Mouse (Mus musculus) adrenal gland, adult 8-10 months (tissue): ENCODE results near the gene Tnn. TPM values are rescaled to one million over a fixed set of nuclear protein-coding genes. Genes with fewer than 3 reads are reported as not detected.

Experiments used
- DNase-seq: peaks from one replicate; pipeline ENCODE4 v3.0.0; 2022
- total RNA-seq, 4 experiments: library from RNA; stranded (reverse); gene quantifications; 2 replicates each; pipeline ENCODE4 v1.2.4; 2022

The Tnn gene
- total RNA-seq, 4 experiments from 2014 or later: 0.24 to 0.46 (median 0.29) TPM

DNA sequence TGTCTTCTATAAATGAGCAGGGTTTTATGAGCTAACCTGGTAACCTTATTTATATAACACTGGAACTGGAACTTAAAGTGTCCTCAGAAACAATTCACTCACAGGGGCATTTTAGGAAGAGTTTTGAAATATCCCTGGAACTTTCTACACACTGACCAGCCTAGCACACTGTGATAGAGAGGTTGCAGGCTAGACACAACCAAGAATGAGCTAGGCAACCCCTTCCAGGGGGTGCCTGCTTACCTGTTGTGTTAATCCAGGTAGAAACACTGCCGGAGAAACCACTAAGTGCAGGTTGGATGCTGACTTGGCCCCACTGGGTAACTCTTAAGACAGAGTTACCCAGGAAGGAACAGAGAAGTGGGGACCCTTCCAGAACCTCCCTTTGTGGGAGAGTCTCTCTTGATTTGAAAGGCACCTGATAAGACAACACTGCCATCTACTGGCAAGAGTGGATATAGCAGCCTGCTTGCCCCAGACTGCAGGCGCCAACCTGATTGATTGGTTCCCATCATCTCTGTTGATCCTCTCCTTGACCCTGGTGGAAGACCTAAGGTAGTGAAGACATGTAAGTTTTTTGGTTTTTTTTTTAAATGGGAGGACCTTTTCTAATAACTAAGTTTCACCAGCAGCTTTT, 72.5 kb downstream of the Tnn start:
- peak; percentile 36 for DNase-seq

DNA sequence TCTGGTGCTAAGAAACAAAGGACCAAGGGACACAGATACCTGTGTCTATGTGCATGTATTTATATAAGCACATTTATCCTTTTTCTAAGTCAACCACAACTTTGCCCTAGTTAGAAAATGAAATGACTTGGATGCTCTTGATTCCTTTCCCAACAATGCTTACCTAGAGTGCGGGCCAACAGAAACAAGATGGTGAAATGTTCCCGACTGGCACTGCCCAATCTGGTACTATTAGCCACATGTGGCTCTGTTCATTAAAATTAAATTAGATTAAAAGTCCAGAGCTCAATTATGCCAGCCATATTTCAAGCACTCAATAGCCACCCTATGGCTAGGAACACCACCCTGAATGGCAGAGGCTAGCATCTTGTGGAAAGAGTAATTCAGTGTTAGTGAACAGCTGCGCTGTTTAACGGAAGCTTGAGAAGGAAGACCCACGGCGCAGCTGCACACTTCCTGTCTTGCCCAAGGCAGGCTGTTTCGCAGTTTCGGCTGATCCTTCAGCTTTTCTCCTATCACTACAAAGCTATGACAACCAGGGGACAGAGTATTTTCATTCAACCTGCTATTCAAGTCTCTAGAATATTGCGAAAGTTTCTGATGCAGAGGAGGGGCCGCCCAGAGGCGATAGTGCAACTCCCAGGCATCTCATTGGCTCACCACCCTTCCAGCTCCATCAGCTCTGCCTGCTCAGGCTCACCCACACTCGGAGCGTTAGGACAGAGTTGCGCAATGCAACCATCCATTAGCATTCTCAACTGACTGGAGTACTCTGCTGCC, 74.3 kb downstream of the Tnn start:
- peak; percentile 41 for DNase-seq

DNA sequence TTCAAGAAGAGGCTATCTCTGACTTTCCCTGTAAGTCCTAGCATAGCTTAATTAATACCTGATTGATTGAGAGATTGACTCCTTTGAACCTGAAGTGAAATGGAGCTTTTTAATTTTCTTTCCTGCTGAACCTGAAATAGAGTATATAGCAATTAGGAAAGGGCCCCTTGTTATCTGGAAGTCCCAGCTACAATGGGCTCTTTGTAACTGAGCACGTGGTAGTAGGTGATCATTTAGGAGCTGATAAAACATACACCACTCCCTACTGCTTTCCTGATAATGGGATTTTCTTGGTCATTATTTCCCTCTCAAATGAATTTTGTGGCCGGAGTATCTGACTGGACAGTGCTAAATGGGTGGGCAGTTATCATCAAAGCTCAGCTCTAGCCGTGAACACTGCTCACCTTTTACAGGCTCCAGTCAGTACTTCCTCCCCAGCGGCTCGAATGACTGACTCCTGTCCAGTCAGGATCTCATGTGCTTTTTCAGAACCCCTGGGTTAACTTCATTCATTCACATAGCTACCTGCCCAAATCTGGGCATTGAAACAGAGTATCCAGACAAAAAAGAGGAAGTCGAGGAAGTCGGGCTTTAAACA, 88.7 kb downstream of the Tnn start:
- no peak for DNase-seq

DNA sequence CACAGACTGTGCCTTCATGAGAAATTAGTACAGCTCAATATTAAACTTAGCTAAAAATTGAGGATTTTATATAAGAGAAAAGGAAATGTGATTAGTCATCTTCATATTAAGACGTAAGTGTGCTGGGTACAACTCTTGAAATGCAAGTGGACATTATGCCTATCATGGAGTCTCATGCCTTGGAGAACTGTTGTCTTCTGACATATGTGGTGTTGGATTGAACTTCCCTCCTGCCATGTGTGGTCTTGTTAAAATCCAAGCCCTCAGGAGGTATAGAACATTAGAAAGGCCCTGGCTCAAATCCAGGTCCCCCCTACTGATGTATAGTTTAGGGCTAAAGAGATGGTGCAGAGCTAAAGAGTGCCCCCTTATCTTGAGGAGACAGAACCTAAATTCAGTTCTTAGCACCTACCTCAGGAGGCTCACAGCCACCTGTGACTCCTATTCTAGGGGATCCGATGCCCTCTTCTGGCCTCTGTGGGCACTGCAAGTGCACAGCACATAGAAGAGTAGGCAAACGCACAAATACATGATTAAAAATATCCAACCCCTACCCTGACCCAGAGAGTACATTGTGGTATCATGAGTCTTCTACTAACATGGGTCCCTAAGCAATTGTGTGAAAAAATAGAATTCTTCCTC, 91.5 kb downstream of the Tnn start:
- DNase-seq: no peak

DNA sequence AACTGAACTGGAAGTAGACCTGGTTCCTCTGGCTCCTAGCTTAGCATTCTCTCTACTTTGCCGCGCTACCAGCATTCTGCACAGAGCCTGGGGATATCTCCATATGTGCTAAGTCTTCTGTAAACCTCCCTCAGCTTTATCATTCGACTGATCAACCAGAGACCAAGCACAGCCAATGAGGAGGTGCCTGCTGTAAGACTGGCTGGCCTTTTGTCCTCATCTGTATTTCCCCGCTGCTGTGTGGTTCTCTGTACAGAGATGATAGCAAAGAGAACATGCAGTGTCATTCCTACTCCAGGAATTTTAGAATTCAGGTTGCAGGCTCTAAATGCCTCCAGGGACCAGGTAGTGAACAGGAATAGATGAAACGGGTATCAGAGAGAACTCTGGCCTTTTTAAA, 92.1 kb downstream of the Tnn start:
- no peak for DNase-seq

DNA sequence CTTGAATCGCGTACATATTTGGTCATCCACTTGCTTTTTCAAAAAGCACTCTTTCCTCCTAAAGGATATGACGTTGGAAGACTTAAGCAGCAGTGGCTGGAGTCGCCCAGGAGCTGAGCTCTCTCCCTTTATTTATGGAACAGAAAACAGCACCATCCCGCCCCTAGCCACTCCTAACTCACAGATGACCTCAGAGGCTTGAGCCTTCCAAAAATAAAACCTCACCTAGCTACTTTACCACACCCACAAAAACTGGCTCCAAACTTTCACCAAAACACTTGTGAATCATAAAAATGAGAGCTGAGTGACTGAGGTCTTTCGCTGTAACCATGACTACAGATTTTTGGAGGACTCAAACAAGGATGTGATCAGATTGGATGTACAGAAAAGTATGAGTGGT, 92.8 kb downstream of the Tnn start:
- no peak for DNase-seq

DNA sequence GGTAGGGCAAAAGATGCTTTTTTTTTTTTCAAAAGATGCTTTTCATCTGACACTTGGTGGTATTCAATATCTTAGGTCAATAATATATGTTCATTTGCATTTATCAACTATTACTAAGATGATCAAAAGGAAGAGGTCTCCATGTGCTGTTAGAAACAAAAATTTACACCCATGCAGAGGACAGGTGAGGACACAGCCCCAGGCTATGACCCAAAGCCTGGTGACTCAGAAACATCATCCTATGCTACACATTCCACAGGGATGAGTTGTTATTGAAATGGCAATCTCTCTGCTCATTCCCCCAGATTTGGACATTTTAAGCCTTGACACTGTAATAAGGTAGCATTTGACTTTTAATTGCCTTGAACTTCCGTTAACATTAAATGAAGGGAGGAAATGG, 93.5 kb downstream of the Tnn start:
- no peak for DNase-seq

DNA sequence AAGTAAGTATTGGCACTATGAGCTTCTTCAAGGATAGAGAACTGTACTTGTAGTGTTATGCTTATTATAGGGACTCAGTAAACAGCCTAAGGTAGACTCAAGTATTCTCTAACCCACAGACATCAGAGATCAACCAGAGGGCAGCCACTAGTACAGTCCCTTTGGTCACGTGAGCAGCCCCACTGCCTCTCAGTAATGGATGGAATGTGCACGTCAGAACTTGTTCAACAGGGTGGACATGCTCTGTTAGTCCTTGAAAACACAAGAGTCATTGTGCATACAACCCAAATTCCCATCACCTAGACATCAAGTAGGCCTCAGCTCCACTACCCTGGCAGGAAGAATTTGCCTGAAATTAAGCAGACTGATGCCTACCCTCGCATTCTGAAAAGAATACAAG, 95.7 kb downstream of the Tnn start:
- no peak for DNase-seq

DNA sequence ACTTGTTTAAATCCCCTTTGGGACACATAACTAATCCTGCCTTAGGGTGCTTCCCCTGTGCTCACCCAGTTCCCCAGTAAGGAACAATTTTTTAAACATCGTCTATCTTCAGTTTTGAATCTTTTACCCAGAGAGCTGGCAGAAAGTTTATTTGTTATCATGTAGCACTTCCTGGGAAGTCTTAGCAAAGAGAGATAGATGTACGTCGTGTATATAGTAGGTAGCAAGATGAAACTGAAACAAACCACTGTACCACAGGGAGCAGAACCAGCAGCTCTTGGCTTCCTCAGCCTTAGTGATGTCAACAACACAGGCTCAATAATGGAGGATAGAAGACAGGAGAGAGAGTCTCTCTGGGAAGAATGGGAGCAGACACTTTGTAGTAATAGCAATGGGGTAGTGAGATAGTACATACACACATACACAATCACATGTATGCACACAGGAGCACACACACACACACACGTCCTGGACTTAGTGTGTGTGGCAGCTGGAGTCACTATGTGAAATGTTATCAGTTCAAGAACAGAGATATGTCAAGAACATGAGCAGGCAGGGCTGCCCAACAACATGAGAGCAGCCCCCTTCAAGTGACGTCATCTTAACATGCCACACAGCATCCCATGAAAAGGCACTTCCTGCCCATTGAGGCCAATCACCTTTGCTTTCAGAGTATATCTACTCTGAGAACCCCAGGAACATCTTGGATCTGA, 98.9 kb downstream of the Tnn start:
- DNase-seq: no peak

DNA sequence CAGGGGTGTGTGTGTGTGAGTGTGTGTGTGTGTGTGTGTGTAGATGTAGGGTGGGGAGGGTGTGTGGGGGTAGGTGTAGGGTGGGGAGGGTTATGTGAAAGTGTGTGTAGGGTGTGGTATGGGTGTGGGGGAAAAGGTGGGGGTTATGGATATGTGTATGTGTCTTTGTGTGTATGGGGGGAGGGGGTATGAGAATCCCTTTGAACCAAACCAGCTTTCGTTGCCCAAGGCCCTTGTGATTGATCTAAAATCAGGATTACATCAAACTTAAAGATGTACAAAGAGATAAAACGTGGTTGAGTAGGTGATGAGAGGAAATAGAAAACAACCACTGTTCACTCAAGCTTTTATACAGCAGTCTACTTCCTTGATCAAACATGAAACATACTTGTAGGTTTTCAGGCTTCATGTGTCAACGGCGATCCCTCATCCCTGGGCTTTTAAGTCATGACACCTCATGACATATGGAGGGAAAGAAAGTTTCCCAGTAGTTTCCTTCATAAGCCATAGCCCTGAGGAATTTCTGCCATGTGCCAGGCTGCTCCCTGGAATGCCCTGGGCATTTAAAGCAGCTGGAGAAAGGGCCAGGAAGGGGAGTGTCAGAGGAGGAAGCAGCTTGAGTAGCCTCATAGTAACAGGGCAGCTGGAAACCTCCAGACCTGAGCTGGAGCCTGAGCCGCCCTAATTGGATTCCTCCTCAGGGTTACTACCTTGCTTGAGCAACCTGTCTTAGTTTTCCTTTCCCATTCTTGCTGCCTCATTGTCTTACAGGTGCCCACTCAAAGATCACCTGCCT, 99.7 kb downstream of the Tnn start:
- no peak for DNase-seq

DNA sequence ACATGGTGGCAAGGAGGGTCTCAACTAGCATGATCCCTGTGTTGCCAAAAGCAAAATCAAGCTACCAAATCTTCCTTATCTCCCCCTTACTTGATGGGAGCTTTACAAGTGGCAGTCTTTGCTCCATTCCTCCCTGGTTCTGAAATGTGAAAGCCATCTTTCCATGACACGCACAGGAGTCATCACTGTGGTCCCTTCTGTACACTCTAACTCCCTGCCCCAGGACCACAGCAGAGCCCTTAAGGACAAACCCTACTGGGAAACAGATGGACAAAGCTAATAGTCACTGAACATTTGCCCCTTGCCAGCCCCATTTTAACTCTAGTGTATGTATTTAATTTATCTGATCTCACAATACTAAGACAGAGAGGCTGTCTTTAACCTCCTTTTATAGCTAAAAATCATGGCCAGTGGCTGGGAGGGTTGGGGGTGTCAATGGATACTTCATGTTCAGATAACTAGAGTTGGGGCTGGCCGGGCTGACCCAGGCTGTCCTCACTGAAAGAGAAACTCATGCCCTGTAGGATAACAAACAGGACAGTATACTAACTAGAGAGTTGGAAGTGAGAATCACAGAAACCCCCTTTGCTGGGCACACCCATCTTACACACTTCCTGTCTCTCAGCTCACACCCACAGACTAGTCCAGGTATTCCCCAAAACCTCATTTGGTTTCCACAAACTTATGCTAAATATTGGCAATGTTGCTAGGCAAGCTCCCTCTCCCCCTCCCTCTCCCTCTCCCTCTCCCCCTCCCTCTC, 100.6 kb downstream of the Tnn start:
- DNase-seq: no peak

DNA sequence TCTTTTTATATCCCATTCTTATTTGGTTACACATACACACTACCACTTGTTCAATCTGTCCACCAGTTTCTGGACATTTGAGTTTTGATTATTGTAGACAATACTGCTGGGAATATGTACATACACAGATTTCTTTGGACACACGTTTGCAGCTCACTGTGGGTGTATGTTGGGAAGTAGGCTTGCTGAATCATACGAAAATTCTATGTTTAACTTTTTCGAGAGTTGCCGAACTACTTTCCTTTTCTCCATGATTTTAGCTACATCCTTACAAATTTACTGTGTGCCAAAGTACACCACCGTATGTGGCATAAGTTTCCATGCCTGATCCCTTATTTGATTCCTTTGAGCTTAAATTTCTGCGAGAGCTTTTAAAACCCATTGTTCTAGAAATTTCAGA, 102.5 kb downstream of the Tnn start:
- no peak for DNase-seq

DNA sequence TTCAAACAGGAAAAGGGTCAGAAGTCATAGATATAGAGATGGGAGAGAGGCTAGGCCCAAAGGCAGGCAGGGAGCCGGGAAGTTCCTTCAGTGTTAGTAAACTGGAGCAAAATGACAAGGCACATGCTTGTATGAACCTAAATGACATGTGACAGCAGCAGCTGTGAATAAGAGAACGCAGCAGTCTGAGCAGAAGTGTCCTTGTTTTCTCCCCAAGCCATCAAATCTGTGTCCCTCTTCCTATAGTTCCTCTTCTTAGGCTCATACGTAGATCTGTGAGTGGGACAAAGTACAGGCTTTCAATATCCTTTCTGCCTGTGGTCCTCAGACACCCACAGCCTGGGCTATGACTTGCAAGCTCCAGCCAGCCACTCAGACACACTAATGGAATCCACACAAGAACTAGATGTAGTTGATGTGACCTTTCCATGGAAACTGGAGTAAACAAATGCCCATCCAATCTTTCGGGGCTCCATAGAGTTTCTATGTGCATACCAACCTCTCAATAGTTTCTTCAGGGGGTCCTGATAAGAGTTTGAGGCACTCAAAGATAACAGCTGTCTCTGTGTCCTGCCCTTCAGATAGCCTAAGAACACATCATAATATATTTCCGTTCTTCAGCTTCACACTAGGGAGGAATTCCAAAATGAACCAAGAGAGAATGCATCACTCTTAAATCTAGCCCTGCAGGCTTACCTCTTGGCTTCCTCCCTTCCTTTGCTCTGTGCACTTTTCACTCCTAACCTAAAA, 104.1 kb downstream of the Tnn start:
- DNase-seq: no peak

DNA sequence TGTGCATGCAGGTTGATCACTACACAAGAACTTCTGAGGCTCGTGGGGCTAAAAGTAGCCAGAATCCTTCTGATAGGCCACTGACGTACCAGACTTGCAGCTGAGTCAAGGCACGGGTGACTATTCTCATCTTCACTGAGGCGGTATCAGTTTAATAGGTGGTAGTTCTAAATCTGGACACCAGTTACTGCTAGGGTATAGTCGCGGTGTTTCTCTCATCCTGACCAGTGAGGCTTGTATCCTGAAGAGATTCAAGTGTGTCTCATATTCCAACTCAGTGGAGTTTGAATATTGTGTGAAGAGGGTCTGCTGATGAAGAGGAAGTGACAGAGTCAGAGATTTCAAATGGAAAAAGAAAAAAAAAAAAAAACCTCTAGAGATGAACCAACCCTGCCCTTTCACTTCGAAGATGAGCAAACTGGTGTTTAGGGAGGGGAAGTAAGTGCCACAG, 105.9 kb downstream of the Tnn start:
- DNase-seq: no peak

DNA sequence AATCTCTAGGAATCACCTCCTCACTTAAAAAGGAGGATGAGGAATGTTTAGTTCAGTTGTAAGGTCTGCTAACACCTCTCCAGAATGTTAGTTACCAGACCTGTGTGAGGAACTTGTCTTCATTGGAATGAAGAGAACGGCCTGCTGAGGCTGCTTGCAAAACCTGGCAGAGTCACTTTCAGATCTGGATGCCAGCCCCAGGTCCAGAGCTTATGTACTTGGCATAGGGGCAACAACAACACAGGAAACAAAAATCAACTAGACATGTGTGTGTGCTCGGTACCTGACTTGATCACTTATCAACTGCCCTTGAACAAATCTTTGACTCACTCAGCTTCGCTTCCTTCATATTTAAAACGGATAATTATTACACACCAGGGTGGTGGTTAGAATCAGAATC, 106.6 kb downstream of the Tnn start:
- DNase-seq: no peak

DNA sequence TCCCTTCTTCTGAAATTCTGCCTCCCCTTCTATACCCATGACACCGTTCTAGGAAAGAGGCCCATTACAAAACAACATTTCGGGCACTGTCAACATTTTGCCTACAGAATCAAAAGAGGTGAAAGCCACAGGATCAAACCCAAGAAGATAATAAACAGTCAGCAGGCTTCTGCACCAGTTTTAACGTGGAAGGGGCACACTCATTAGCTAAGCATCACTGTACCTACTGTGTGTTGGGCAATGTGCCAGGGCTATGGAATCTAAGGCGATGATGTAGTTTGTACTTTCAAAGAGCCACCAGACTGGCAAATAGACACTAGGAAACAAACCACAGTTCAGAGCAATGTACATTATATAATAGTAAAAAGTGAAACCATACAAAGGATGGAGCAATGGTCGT, 107.4 kb downstream of the Tnn start:
- DNase-seq: no peak

DNA sequence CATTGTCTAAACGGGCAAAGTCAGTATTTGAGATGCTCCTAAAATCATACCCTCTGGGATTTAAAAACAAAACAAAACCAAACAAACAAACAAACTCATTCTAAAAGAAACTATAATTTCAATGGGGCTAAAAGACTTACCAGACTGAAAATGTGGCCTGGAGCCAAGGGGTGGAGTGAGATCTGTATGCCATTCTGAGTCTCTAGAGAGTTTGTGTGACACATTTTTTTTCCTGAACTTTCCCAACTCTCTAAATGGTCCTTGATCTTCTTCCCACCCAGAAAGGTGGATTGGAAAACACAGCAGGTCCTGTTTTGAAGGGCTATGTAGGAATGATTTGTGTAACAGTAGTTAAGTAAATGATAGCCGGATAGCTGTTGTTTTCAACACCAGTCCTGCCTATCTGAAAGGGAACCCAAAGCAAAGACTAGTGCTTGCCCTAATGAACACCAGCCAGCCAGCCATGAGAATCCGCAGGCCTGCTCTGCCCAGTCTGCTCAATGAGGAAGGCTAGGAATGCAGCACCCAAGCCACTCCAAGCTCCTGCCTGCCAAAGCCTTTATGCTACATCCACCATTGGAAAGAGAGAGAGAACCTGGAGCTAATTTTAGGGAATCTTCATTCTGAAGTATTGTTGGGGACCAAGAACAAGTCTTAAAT, 108.2 kb downstream of the Tnn start:
- DNase-seq: no peak

DNA sequence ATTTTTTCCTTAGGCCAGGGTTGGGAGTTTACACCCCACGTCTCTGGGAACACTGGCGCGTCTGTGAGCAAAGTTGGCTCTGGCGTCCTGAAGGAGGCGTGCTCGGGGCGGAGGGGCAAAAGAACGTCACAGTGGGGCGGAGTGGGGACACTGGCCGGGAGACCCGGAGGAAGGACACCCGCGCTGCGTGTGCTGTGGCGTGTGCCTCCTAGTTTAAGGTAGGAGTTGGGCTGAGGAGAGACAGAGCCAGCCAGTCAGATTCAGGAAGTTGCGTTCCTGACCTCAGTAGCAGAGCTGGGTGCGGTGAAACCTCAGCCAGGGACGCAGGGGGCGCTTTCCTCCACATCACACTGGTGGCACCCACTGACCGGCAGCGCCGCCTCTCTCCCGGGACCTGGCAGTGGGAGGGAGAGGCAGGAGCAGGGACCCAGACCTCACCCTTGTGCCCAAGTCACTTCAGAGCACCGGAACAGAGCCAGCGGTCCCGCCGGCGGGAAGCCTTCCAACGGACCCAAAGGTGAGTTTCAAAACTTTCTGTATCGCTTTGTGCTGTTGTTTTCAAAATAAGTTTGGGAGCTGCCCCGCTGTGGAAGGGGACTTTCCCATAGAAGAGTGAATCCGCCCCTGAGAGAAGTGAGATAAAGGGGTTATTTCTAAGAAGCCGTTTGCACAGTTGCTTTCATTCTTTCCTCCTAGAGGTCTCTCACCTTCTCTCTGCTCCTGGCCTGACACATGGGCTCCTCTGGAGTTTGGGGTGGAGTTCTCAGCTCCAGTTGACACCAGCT, 109.0 kb downstream of the Tnn start, which contains the start of gene 4930523C07Rik:
Gene 4930523C07Rik (plus strand): TSS at position 146 of the 785 bp plus-strand sequence.
- DNase-seq: peak; percentile 76
